Mouse (Mus musculus) spleen, adult 2 months (tissue): ENCODE measurements around the gene Rhebl1. TPM values are rescaled to one million over a fixed set of nuclear protein-coding genes. Genes with fewer than 3 reads are reported as not detected.
"Not testable (repeated sequence)": the region's sequence is repeated elsewhere in the genome, so short reads cannot be mapped to it uniquely, and the experiment has no call there.

ENCODE experiments used
- DNase-seq, 2 experiments: peaks; one replicate each; pipeline versions ENCODE4 v3.0.0 to v3.0.0-alpha.2; 2012 to 2021; ENCODE audit warnings: low spot score in 2 of 2, low read depth in 1 of 2
- H3K27ac ChIP-seq: fragments of 200-500 bp; 2 replicates; pipeline ENCODE4 v1.5.1; 2012; ENCODE audit warnings: low read length, inconsistent platforms; ENCODE audit not compliant: insufficient read depth
- H3K27me3 ChIP-seq: fragments of 200-500 bp; 2 replicates; pipeline ENCODE4 v1.6.1; 2012; ENCODE audit warnings: mild to moderate bottlenecking, moderate library complexity, low read length, inconsistent platforms; ENCODE audit not compliant: control insufficient read depth, insufficient read depth
- H3K36me3 ChIP-seq: fragments of 200-500 bp; 2 replicates; pipeline ENCODE4 v1.6.1; 2012; ENCODE audit warnings: mild to moderate bottlenecking, low read length, inconsistent platforms; ENCODE audit not compliant: control insufficient read depth, insufficient read depth
- H3K4me1 ChIP-seq: fragments of 200-500 bp; 2 replicates; pipeline ENCODE4 v1.6.1; 2011; ENCODE audit warnings: inconsistent platforms; ENCODE audit not compliant: control insufficient read depth, insufficient read depth, insufficient read length
- H3K4me3 ChIP-seq: fragments of 200-500 bp; 2 replicates; pipeline ENCODE4 v1.5.1; 2011; ENCODE audit warnings: mild to moderate bottlenecking, inconsistent platforms; ENCODE audit not compliant: insufficient read depth, insufficient read length; ENCODE audit errors: extremely low read depth
- CTCF ChIP-seq: fragments of 200-500 bp; IDR thresholded peaks from 2 replicates; pipeline ENCODE4 v1.5.1; 2011; ENCODE audit warnings: mild to moderate bottlenecking, inconsistent platforms; ENCODE audit not compliant: insufficient read depth, insufficient read length, insufficient replicate concordance; ENCODE audit errors: extremely low read depth
- POLR2A ChIP-seq: fragments of 200-500 bp; IDR thresholded peaks from 2 replicates; pipeline ENCODE4 v1.6.1; 2011; ENCODE audit warnings: low read depth, low read length, inconsistent platforms
- WGBS: fragments of 180-500 bp; shearing (Covaris S2); methylation state at CpG from one replicate; pipeline ENCODE4 v1.1.7; 2018; 5-methylcytosine and 5-hydroxymethylcytosine counted together
- polyA plus RNA-seq: library from polyadenylated mRNA; depleted of rRNA; stranded (reverse); fragments of >200 nt; gene quantifications from 2 replicates; pipeline ENCODE4 v1.2.3, GENCODE M21; 2012

Gene Rhebl1
- polyA plus RNA-seq, 1 experiment: 6.0 TPM

GRCm38 (mm10) chr15:98921510-98921909, 27.2 kb upstream of the Rhebl1 start:
- Histone ChIP-seq H3K27ac (no peak overlapping the region), H3K36me3 (no peaks in the 10 kb centered on the region), H3K27me3 (no peaks in the 10 kb centered on the region), H3K4me1 (no peaks in the 10 kb centered on the region; the same call in 1 of the 2 replicates), H3K4me3 (no peak overlapping the region)
- WGBS: 94% methylated on average over 5 of the region's 5 CpGs
- TF ChIP-seq CTCF: no peak
- DNase-seq: no peak

- H3K27ac ChIP-seq: peak overlapping the region; percentile 83
- H3K36me3 ChIP-seq, DNase-seq, H3K4me1 ChIP-seq, H3K27me3 ChIP-seq: not testable (repeated sequence)
- 15% methylated on average over 8 of the region's 8 CpGs for WGBS
- peak overlapping the region; percentile 75 for H3K4me3 ChIP-seq
Measured at GRCm38 (mm10) chr15:98918499-98918895, 24.2 kb upstream of the Rhebl1 start.

- under 1% methylated on average over 78 of the region's 82 CpGs for WGBS
- TF ChIP-seq CTCF (no peak), POLR2A (peak; percentile 79)
- H3K27ac ChIP-seq: peak within 1 kb of the TSS; percentile 96
- H3K4me1 ChIP-seq: no peaks in the 10 kb centered on the region; the same call in 1 of the 2 replicates
- peak; percentile 99 for DNase-seq
- peak within 1 kb of the TSS; percentile 88 for H3K4me3 ChIP-seq
- peaks cover 3% of the 10 kb centered on the region for H3K36me3 ChIP-seq
- H3K27me3 ChIP-seq: no peaks in the 10 kb centered on the region
Measured at GRCm38 (mm10) chr15:98917538-98918498, 23.5 kb upstream of the Rhebl1 start, which contains the start of gene Lmbr1l. Gene Lmbr1l (minus strand): TSS chr15:98918231.

GRCm38 (mm10) chr15:98917091-98917490, 22.8 kb upstream of the Rhebl1 start:
- no peaks in the 10 kb centered on the region; the same call in 1 of the 2 replicates for H3K4me1 ChIP-seq
- TF ChIP-seq CTCF: no peak
- no peak for TF ChIP-seq POLR2A
- no peak for DNase-seq

GRCm38 (mm10) chr15:98916016-98916415, 21.7 kb upstream of the Rhebl1 start:
- Histone ChIP-seq H3K36me3 (peaks cover 19% of the 10 kb centered on the region), H3K27me3 (no peaks in the 10 kb centered on the region), H3K27ac (no peak overlapping the region), H3K4me3 (no peak overlapping the region), H3K4me1 (no peaks in the 10 kb centered on the region; the same call in 1 of the 2 replicates)
- no peak for DNase-seq
- 92% methylated on average over 4 of the region's 4 CpGs for WGBS
- TF ChIP-seq POLR2A (no peak), CTCF (no peak)

More at GRCm38 (mm10) chr15:98917091-98917490, 22.8 kb upstream of the Rhebl1 start:
- under 1% methylated on average over 14 of the region's 14 CpGs for WGBS
- no peaks in the 10 kb centered on the region for H3K27me3 ChIP-seq
- peaks cover 9% of the 10 kb centered on the region for H3K36me3 ChIP-seq
- peak overlapping the region; percentile 88 for H3K4me3 ChIP-seq
- H3K27ac ChIP-seq: peak overlapping the region; percentile 96; the same call in 1 of the 2 replicates

GRCm38 (mm10) chr15:98914903-98915302, 20.6 kb upstream of the Rhebl1 start:
- Histone ChIP-seq H3K4me1 (no peaks in the 10 kb centered on the region; the same call in 1 of the 2 replicates), H3K27ac (no peak overlapping the region), H3K4me3 (no peak overlapping the region), H3K36me3 (peaks cover 25% of the 10 kb centered on the region), H3K27me3 (no peaks in the 10 kb centered on the region)
- WGBS: 85% methylated on average over 6 of the region's 6 CpGs
- no peak for DNase-seq
- TF ChIP-seq POLR2A (no peak), CTCF (no peak)

- DNase-seq: peak in 1 of 2 experiments; percentile 26
- TF ChIP-seq CTCF (peak; percentile 44; the same call in 1 of the 2 replicates), POLR2A (no peak)
Measured at GRCm38 (mm10) chr15:98904692-98905091, 10.4 kb upstream of the Rhebl1 start.

More at GRCm38 (mm10) chr15:98904692-98905091, 10.4 kb upstream of the Rhebl1 start:
- Histone ChIP-seq H3K27ac (no peak overlapping the region), H3K27me3 (no peaks in the 10 kb centered on the region), H3K4me3 (no peak overlapping the region), H3K4me1 (no peaks in the 10 kb centered on the region), H3K36me3 (peaks cover 28% of the 10 kb centered on the region)
- 66% methylated on average over 10 of the region's 10 CpGs for WGBS
